ENCODE assay signal across 16 mouse cellular contexts in genomic region chr1:184590634-184591033, GRCm38 (mm10).
DNase-seq lines count a peak whose midpoint lies in the region; ATAC-seq and TF ChIP-seq lines count a peak whose summit lies in the region.
"Had no signal": no experiment of that assay in that cellular context is flagged by ENCODE, and none has a peak within 500 bp of the region (broad histone marks: within the 10 kb centered on the region; RNA-seq: fewer than 3 reads in every experiment).

No protein-coding gene starts in this region.

- no peaks in the 10 kb centered on the region for H3K9me3 ChIP-seq in heart, embryonic 12.5 days (replicated peaks)
- no peaks in the 10 kb centered on the region for H3K9me3 ChIP-seq in lung, embryonic 14.5 days (ENCODE audit: low read depth, low read length)
- H3K9me3 ChIP-seq: hindbrain, embryonic 10.5 days; limb, embryonic 12.5 days; liver, embryonic 13.5 days had no signal

- DNase-seq in adrenal gland, postnatal 10 days: peak; percentile 16
- DNase-seq in adrenal gland, postnatal 4 days (ENCODE audit: low spot score in 2 of 2): no peak
- DNase-seq in heart, adult 8-10 months (ENCODE audit: low spot score): peak; percentile 32
- DNase-seq in lung, embryonic 14.5 days: peak; percentile 18
- DNase-seq in lung, postnatal 25 days (ENCODE audit: low spot score): no peak
- no peak for DNase-seq in testis, postnatal 10 days (ENCODE audit: low spot score)
- DNase-seq in urinary bladder, postnatal 14 days (ENCODE audit: low spot score): no peak
- DNase-seq: cerebellum, adult 9-11 months; layer of hippocampus, adult 9-11 months; liver, embryonic 13.5 days; right cerebral cortex, adult 18-20 months had no signal

- H3K27ac ChIP-seq in heart, embryonic 12.5 days (ENCODE audit: poor library complexity, severe bottlenecking): no peak overlapping the region
- no peak overlapping the region for H3K27ac ChIP-seq in lung, embryonic 14.5 days (ENCODE audit: low read depth)
- H3K27ac ChIP-seq: heart, adult 2 months; hindbrain, embryonic 10.5 days; kidney, postnatal 0 days; limb, embryonic 12.5 days; liver, embryonic 13.5 days had no signal

- H3K4me3 ChIP-seq in heart, embryonic 12.5 days: no peak overlapping the region
- H3K4me3 ChIP-seq in lung, embryonic 14.5 days (ENCODE audit: low read depth, low read length): no peak overlapping the region
- H3K4me3 ChIP-seq: heart, adult 2 months; hindbrain, embryonic 10.5 days; limb, embryonic 12.5 days; liver, embryonic 13.5 days had no signal

- TF ChIP-seq CTCF in lung, embryonic 14.5 days (IDR thresholded peaks at IDR 0.05; ENCODE audit: low read depth): no peak

- 62% methylated on average over 7 of the region's 7 CpGs for WGBS in heart, embryonic 12.5 days
- 55% methylated on average over 7 of the region's 7 CpGs for WGBS in lung, embryonic 14.5 days

- H3K36me3 ChIP-seq in heart, embryonic 12.5 days: no peaks in the 10 kb centered on the region
- no peaks in the 10 kb centered on the region for H3K36me3 ChIP-seq in lung, embryonic 14.5 days (ENCODE audit: insufficient read depth)
- H3K36me3 ChIP-seq: hindbrain, embryonic 10.5 days; limb, embryonic 12.5 days; liver, embryonic 13.5 days had no signal

- H3K9ac ChIP-seq in heart, embryonic 12.5 days: no peak overlapping the region
- no peak overlapping the region for H3K9ac ChIP-seq in lung, embryonic 14.5 days
- H3K9ac ChIP-seq: limb, embryonic 12.5 days; liver, embryonic 13.5 days had no signal

- no peak for ATAC-seq in heart, embryonic 12.5 days (ENCODE audit: insufficient number of reproducible peaks, low FRiP score)
- no peak for ATAC-seq in lung, embryonic 14.5 days (ENCODE audit: insufficient read depth)

- no peak overlapping the region for H3K4me2 ChIP-seq in heart, embryonic 12.5 days
- H3K4me2 ChIP-seq in lung, embryonic 14.5 days: no peak overlapping the region
- H3K4me2 ChIP-seq: limb, embryonic 12.5 days; liver, embryonic 13.5 days had no signal

- no peaks in the 10 kb centered on the region for H3K4me1 ChIP-seq in heart, embryonic 12.5 days (replicated peaks)
- H3K4me1 ChIP-seq in lung, embryonic 14.5 days (ENCODE audit: insufficient read depth): peaks cover 12% of the 10 kb centered on the region; the same call in 1 of the 2 replicates
- H3K4me1 ChIP-seq: hindbrain, embryonic 10.5 days; liver, embryonic 13.5 days had no signal

- H3K27me3 ChIP-seq in heart, embryonic 12.5 days (replicated peaks): 0 out of 2 replicates have a peak, but pooled peaks cover 4% of the 10 kb centered on the region
- H3K27me3 ChIP-seq in lung, embryonic 14.5 days (ENCODE audit: insufficient read depth, low read length): no peaks in the 10 kb centered on the region
- H3K27me3 ChIP-seq: liver, embryonic 13.5 days had no signal

Comparison
In these comparisons a context has a peak if more than half of its experiments do, and no peak if none do; other contexts are left out.
1. DNase-seq: peak in adrenal gland, postnatal 10 days (single experiment), heart, adult 8-10 months (single experiment) and lung, embryonic 14.5 days (single experiment); none in adrenal gland, postnatal 4 days (0 of 2), lung, postnatal 25 days (single experiment), testis, postnatal 10 days (single experiment) and urinary bladder, postnatal 14 days (single experiment).